Mouse (Mus musculus) c-Kit-positive CD71-positive TER-119-negative erythroid progenitor cells, embryonic 14.5 days (primary cell): ENCODE data around the gene Psmd7.

Source experiments
- DNase-seq: peaks from one replicate; pipeline ENCODE4 v3.0.0-alpha.2; 2013; ENCODE audit warnings: low read depth

Gene Psmd7

GRCm38 (mm10) chr8:107578132-107578531, 10.1 kb downstream of the Psmd7 start:
- DNase-seq: no peak

GRCm38 (mm10) chr8:107577640-107578039, 10.6 kb downstream of the Psmd7 start:
- peak; percentile 64 for DNase-seq

- DNase-seq: peak; percentile 86
These were observed 11.6 kb downstream of the Psmd7 start for GRCm38 (mm10) chr8:107576702-107577101.

- no peak for DNase-seq
These were observed 13.5 kb downstream of the Psmd7 start for GRCm38 (mm10) chr8:107574771-107575170.

GRCm38 (mm10) chr8:107572497-107572896, 15.8 kb downstream of the Psmd7 start:
- peak; percentile 60 for DNase-seq

GRCm38 (mm10) chr8:107571486-107572135, 16.7 kb downstream of the Psmd7 start:
- DNase-seq: no peak

- DNase-seq: no peak
These were observed 17.2 kb downstream of the Psmd7 start for GRCm38 (mm10) chr8:107571046-107571445.

GRCm38 (mm10) chr8:107562164-107562563, 26.1 kb downstream of the Psmd7 start:
- no peak for DNase-seq

GRCm38 (mm10) chr8:107560820-107561536, 27.3 kb downstream of the Psmd7 start:
- no peak for DNase-seq

- DNase-seq: no peak
These were observed 31.7 kb downstream of the Psmd7 start for GRCm38 (mm10) chr8:107556511-107556936.

GRCm38 (mm10) chr8:107555231-107555630, 33.0 kb downstream of the Psmd7 start:
- DNase-seq: no peak

GRCm38 (mm10) chr8:107552234-107552633, 36.0 kb downstream of the Psmd7 start:
- no peak for DNase-seq

GRCm38 (mm10) chr8:107546817-107547216, 41.4 kb downstream of the Psmd7 start:
- no peak for DNase-seq

- DNase-seq: no peak
These were observed 42.1 kb downstream of the Psmd7 start for GRCm38 (mm10) chr8:107546154-107546553.

- no peak for DNase-seq
These were observed 42.6 kb downstream of the Psmd7 start for GRCm38 (mm10) chr8:107545621-107546152.

GRCm38 (mm10) chr8:107544651-107545174, 43.6 kb downstream of the Psmd7 start:
- DNase-seq: no peak

- no peak for DNase-seq
These were observed 44.1 kb downstream of the Psmd7 start for GRCm38 (mm10) chr8:107544211-107544610.

GRCm38 (mm10) chr8:107543714-107544113, 44.5 kb downstream of the Psmd7 start:
- DNase-seq: peak; percentile 8

GRCm38 (mm10) chr8:107542151-107542550, 46.1 kb downstream of the Psmd7 start:
- DNase-seq: no peak

- no peak for DNase-seq
These were observed 46.9 kb downstream of the Psmd7 start for GRCm38 (mm10) chr8:107541369-107541768.

- DNase-seq: no peak
These were observed 47.6 kb downstream of the Psmd7 start for GRCm38 (mm10) chr8:107540623-107541022.

- DNase-seq: no peak
These were observed 50.8 kb downstream of the Psmd7 start for GRCm38 (mm10) chr8:107537472-107537871.
